Mouse (Mus musculus) midbrain, embryonic 10.5 days (tissue): ENCODE measurements around the gene B830017H08Rik. TPM values are rescaled to one million over a fixed set of nuclear protein-coding genes. Genes with fewer than 3 reads are reported as not detected.

Experiments used
- DNase-seq: peaks from one replicate; pipeline ENCODE4 v3.0.0-alpha.2; 2017; ENCODE audit warnings: low spot score
- H3K27ac ChIP-seq: fragments of 300-500 bp; sonication (generic); replicated peaks from 2 replicates; pipeline ENCODE4 v1.5.1; 2016; ENCODE audit warnings: mild to moderate bottlenecking
- H3K27me3 ChIP-seq: fragments of 300-500 bp; sonication (generic); 2 replicates; pipeline ENCODE4 v1.6.1; 2016; ENCODE audit warnings: low read depth, mild to moderate bottlenecking; ENCODE audit not compliant: poor library complexity, severe bottlenecking
- H3K36me3 ChIP-seq: fragments of 300-500 bp; sonication (generic); 2 replicates; pipeline ENCODE4 v1.6.1; 2016; ENCODE audit warnings: mild to moderate bottlenecking, moderate library complexity
- H3K4me1 ChIP-seq: fragments of 300-500 bp; sonication (generic); 2 replicates; pipeline ENCODE4 v1.6.1; 2016
- H3K4me3 ChIP-seq: fragments of 300-500 bp; sonication (generic); 2 replicates; pipeline ENCODE4 v1.5.1; 2016; ENCODE audit warnings: mild to moderate bottlenecking, moderate library complexity
- H3K9me3 ChIP-seq: fragments of 300-500 bp; sonication (generic); replicated peaks from 2 replicates; pipeline ENCODE4 v1.6.1; 2016; ENCODE audit warnings: mild to moderate bottlenecking
- WGBS: fragments of 180-500 bp; shearing (Covaris S2); methylation state at CpG from one replicate; pipeline ENCODE4 v1.1.7; 2016; 5-methylcytosine and 5-hydroxymethylcytosine counted together
- polyA plus RNA-seq: library from polyadenylated mRNA; unstranded; fragments of >200 nt; fragmentation: Nextera tagmentation; extraction: Ambion mirVana; gene quantifications from 2 replicates; pipeline ENCODE4 v1.2.1, GENCODE M21; 2016

Gene B830017H08Rik
- polyA plus RNA-seq, 1 experiment from 2014 or later, result not detected

DNA sequence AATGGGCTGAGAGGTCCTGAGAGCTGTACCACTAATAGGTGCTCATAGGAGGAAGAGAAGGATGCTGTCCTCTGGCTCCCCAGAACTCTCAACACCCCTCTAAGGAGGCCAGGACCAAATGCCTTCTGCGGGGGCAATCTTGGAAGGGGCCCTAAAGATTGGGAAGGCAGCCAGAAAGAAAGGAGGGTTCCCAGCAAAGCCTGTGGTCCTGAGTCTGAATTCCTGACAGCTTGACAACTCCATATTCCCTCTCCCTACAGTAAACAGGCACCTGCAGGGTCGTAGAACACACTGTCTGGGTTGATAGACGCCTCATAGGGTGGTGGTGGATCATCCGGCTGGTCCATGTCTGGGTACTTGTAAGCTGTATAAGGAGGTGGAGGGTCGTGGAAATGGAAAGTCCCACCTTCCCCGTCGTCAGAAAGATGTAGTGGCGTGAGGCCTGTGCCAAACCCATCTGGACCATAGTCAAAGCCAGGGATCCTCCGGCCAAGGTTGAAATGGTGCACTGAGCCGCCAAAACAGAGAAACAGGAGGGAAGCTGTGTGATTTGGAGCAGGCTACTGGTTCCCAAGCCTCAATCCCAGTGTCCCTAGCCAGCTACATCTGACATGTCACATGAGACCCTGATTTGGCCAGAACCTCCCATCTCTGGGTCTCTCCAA lies 10.9 kb downstream of the B830017H08Rik start:
- WGBS, result 91% methylated on average over 10 of the region's 10 CpGs
- peaks cover 91% of the 10 kb centered on the region for H3K36me3 ChIP-seq

DNA sequence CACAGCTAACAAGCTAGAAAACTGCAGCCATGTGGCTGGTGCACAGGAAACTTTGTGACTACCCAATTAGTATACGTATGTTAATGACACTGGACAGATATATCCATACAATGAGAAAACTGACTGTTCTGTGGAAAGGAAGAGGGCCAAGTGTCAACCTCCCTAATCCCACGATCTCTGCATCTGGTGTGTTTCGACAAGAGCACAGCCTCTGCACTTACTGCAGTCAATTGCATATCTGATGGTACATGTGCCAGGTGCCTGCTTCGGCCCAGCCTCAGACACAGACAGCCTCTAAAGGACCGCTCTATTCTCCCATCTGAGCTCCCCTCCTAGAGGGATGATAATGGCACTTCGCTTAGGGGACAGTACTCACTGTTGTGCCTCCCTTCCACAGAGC lies 15.5 kb downstream of the B830017H08Rik start:
- H3K4me3 ChIP-seq, result no peak overlapping the region
- H3K27me3 ChIP-seq, result no peaks in the 10 kb centered on the region
- H3K4me1 ChIP-seq, result no peaks in the 10 kb centered on the region
- H3K36me3 ChIP-seq, result peaks cover 98% of the 10 kb centered on the region
- no peak overlapping the region for H3K27ac ChIP-seq
- 88% methylated on average over 6 of the region's 6 CpGs for WGBS
- DNase-seq, result no peak
- no peaks in the 10 kb centered on the region for H3K9me3 ChIP-seq

More for the DNA sequence above, 10.9 kb downstream of the B830017H08Rik start:
- no peak for DNase-seq
- Histone ChIP-seq H3K4me3 (no peak overlapping the region), H3K27ac (no peak overlapping the region), H3K9me3 (no peaks in the 10 kb centered on the region), H3K27me3 (no peaks in the 10 kb centered on the region), H3K4me1 (no peaks in the 10 kb centered on the region)

DNA sequence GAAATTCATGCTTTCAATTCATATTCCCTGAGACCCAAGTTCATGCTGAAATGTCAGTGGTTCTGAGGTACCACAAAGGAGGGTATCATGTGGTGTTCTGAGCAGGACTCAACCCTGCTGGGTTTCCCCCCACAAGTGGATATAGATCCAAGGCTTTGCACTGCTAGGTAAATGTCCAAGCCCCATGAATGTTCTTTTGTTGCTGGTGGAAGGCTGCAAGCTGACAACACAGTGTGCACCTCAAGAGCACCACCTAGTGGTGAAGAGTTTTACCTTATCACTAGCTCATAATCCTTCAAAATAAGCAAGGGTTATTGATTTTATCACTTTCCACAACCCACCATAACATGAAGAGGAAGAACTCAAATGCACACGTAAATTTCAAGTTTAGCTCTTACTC lies 16.0 kb downstream of the B830017H08Rik start:
- H3K4me3 ChIP-seq, result no peak overlapping the region
- DNase-seq, result no peak
- no peaks in the 10 kb centered on the region for H3K27me3 ChIP-seq
- no peaks in the 10 kb centered on the region for H3K9me3 ChIP-seq
- H3K36me3 ChIP-seq, result peaks cover 98% of the 10 kb centered on the region
- H3K27ac ChIP-seq, result no peak overlapping the region
- WGBS, result 45% methylated on average over 1 of the region's 1 CpGs
- no peaks in the 10 kb centered on the region for H3K4me1 ChIP-seq

DNA sequence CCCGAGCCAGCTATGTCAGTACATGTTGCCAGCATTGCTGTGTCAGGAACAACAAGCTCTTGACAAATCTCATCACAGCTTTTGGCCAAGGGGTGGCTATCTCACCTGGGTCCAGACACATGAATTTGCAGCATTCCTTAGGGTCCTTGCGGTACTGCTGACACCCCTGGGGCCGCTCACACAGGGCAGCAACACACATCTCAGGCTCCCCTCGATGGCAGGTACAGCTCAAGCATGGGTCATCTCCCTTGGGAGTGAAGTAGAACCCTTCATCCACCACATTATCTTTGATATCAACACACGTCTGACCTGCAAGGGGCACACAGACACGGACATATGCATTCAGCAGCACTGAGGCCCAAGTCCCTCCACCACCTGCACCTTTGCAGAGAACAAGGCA lies 16.6 kb downstream of the B830017H08Rik start:
- no peak overlapping the region for H3K4me3 ChIP-seq
- DNase-seq, result no peak
- H3K36me3 ChIP-seq, result peaks cover 98% of the 10 kb centered on the region
- no peaks in the 10 kb centered on the region for H3K4me1 ChIP-seq
- H3K9me3 ChIP-seq, result no peaks in the 10 kb centered on the region
- 87% methylated on average over 6 of the region's 6 CpGs for WGBS
- no peak overlapping the region for H3K27ac ChIP-seq
- no peaks in the 10 kb centered on the region for H3K27me3 ChIP-seq

DNA sequence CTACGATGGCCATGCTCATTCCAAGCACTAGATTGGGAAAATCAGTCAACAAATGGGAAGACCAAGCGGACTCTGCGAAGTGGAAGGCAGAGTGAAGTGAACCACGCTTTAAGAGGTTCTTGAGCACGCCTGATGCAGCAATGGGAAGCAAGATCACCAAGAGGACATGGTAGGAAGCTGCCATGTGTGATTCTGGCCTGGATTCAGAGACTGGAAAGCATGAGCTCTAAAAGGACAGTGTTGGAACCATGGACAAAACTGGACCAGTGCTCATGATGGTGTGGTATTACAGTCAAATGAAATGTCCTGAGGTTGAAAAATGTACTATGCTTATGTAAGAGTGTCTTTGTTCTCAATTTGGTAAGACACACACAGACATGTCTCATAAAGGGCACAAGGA lies 18.4 kb downstream of the B830017H08Rik start:
- H3K27me3 ChIP-seq, result no peaks in the 10 kb centered on the region
- H3K9me3 ChIP-seq, result no peaks in the 10 kb centered on the region
- H3K4me3 ChIP-seq, result no peak overlapping the region
- no peaks in the 10 kb centered on the region for H3K4me1 ChIP-seq
- DNase-seq, result no peak
- no peak overlapping the region for H3K27ac ChIP-seq
- H3K36me3 ChIP-seq, result peaks cover 98% of the 10 kb centered on the region
- WGBS, result 96% methylated on average over 5 of the region's 5 CpGs

DNA sequence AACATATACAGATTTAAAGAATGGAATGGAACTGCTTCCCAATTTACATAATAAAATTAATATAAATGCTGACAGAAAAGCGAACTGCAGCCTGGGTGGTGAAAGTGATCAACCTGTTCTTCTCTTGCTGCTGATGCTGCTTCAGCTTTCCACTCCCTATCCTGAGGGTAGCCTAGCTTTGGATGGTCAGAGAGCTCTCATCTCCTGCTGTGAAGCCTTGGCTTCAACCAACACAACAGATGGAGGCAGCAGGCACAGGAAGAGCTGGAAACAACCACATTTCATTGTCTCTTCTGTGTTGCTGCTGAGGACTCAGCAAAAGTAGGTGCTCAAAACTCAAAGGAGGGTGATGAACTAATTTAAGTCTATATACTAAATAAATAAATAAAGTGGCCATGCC lies 18.9 kb downstream of the B830017H08Rik start:
- Histone ChIP-seq H3K4me3 (no peak overlapping the region), H3K27ac (no peak overlapping the region), H3K27me3 (no peaks in the 10 kb centered on the region), H3K4me1 (0 out of 2 replicates have a peak, but pooled peaks cover 3% of the 10 kb centered on the region), H3K9me3 (no peaks in the 10 kb centered on the region), H3K36me3 (peaks cover 98% of the 10 kb centered on the region)
- 100% methylated on average over 1 of the region's 1 CpGs for WGBS
- no peak for DNase-seq

DNA sequence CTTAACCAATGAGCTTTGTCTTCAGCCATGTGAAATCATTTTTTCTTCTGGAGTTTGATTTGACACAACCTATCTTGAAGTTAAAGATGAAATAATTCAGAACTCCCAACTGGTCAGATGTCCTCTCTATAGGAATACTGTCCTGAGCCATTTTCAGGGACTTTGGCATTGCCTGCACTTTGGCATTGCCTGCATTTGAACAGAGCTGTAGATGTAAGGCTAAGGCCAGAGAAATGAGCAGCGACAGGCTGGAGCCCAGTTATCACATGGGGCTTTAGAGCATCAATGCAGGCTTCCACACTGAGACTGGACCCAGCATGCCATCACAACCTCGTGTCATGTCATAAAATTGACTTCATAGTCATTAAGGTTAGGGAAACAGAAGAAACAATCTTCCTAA lies 20.3 kb downstream of the B830017H08Rik start:
- H3K27me3 ChIP-seq, result no peaks in the 10 kb centered on the region
- no peak overlapping the region for H3K27ac ChIP-seq
- H3K9me3 ChIP-seq, result no peaks in the 10 kb centered on the region
- peaks cover 98% of the 10 kb centered on the region for H3K36me3 ChIP-seq
- 0 out of 2 replicates have a peak, but pooled peaks cover 3% of the 10 kb centered on the region for H3K4me1 ChIP-seq
- WGBS, result 87% methylated on average over 2 of the region's 2 CpGs
- no peak overlapping the region for H3K4me3 ChIP-seq
- no peak for DNase-seq

DNA sequence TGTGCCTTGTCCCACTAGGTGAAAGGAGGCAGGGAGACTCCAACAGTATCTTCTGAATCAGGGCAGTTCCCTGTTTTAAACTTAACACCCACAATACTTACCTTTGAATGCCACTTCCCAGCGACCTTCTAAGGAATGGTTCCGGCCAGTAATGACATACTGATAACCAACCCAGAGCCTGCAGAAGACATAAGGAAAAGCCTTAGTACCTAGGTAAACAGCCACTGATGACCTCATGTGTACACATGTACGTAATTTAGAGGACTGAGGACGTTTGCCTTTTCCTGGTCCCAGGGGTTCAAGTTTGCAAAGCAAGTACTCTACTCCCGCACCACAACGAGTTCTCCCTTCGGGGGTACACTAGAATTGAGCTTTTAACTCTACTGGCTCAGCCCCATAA lies 24.2 kb downstream of the B830017H08Rik start:
- Histone ChIP-seq H3K27ac (no peak overlapping the region), H3K27me3 (no peaks in the 10 kb centered on the region), H3K36me3 (peaks cover 92% of the 10 kb centered on the region), H3K9me3 (no peaks in the 10 kb centered on the region), H3K4me3 (no peak overlapping the region), H3K4me1 (peaks cover 15% of the 10 kb centered on the region)
- no peak for DNase-seq
- WGBS, result 94% methylated on average over 7 of the region's 7 CpGs

DNA sequence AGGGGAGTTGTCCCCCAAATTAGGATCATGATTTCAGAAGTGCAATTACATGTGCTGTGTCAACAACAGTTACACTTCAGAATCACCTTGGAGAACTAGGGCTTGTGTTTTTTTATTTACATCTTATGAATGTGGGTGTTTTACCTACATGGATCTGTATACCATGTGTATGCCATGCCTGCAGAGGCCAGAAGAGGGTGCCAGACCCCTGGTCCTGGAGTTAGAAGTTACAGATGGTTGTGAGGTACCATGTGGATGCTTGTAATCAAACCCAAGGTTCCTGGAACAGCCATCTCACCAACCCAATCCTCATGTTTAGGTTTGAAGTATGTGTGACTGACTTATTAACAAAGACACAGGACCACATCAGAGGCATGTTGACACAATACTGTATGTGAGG lies 25.7 kb downstream of the B830017H08Rik start:
- no peak overlapping the region for H3K27ac ChIP-seq
- no peaks in the 10 kb centered on the region for H3K9me3 ChIP-seq
- DNase-seq, result no peak
- no peak overlapping the region for H3K4me3 ChIP-seq
- no peaks in the 10 kb centered on the region for H3K27me3 ChIP-seq
- peaks cover 26% of the 10 kb centered on the region for H3K4me1 ChIP-seq
- H3K36me3 ChIP-seq, result peaks cover 81% of the 10 kb centered on the region

DNA sequence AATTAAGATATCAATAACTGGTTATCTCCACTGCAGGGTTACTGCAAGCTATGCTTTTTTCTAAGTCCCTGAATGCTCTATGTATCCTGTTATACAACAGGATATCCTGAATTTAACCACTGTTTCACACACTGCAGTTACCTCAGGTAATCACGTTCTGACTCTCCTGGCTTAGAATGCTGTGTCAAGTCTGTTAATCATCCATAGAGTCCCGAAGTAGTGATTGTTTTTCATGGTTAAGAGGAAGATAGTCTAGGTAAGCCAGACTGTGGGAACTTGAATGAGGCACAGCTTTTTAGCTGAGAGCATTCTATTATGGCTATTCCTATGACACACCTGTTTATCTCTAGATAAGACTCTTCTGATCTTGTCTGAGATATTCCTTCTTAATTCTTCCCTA lies 32.4 kb downstream of the B830017H08Rik start:
- no peak overlapping the region for H3K4me3 ChIP-seq
- DNase-seq, result no peak
- no peaks in the 10 kb centered on the region for H3K27me3 ChIP-seq
- 97% methylated on average over 2 of the region's 2 CpGs for WGBS
- H3K9me3 ChIP-seq, result no peaks in the 10 kb centered on the region
- H3K4me1 ChIP-seq, result peaks cover 24% of the 10 kb centered on the region
- no peak overlapping the region for H3K27ac ChIP-seq
- H3K36me3 ChIP-seq, result peaks cover 70% of the 10 kb centered on the region

DNA sequence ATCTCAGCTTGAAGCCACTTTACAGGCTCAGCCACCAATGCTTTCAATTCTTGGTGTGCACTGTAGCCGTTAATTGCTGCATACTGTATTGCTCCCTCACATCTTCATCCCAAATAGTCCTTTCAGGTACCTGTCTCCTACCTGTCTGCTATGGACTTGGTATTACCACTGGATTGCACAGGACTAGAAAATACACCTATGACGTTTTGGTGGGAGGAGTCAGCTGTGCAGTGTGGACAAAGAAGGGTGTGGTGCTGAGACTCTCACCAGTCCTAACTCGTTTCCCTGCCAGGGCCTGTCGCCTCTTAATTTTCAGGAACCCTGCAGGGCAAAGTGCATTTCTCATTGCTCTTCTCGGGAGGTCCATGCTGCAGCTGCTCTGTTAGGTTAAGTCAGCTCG lies 32.8 kb downstream of the B830017H08Rik start:
- no peak overlapping the region for H3K4me3 ChIP-seq
- H3K4me1 ChIP-seq, result peaks cover 24% of the 10 kb centered on the region
- WGBS, result 82% methylated on average over 6 of the region's 6 CpGs
- H3K36me3 ChIP-seq, result peaks cover 70% of the 10 kb centered on the region
- H3K27me3 ChIP-seq, result no peaks in the 10 kb centered on the region
- no peak overlapping the region for H3K27ac ChIP-seq
- no peaks in the 10 kb centered on the region for H3K9me3 ChIP-seq
- no peak for DNase-seq

DNA sequence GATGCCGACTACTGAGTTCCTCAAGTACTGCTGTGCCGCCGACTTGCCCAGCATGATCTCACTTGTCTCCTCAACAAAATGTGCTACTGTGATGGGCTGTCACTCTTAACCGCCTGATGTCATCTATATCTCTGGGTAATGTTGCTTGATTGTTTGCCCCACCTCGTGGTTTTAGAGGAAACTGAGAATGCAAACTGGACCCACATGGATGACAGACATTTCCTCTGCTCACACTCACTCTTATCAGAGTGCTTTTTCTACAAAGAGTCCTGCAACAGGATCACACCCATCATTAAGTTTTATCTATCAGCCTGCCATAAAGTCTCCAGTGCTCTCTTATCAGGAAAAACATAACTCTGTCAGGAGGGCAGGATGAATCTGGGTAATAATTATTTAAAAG lies 38.3 kb downstream of the B830017H08Rik start:
- Histone ChIP-seq H3K4me1 (no peaks in the 10 kb centered on the region), H3K27me3 (no peaks in the 10 kb centered on the region), H3K27ac (no peak overlapping the region), H3K9me3 (no peaks in the 10 kb centered on the region), H3K4me3 (no peak overlapping the region), H3K36me3 (peaks cover 76% of the 10 kb centered on the region)
- DNase-seq, result no peak
- WGBS, result 89% methylated on average over 5 of the region's 5 CpGs

DNA sequence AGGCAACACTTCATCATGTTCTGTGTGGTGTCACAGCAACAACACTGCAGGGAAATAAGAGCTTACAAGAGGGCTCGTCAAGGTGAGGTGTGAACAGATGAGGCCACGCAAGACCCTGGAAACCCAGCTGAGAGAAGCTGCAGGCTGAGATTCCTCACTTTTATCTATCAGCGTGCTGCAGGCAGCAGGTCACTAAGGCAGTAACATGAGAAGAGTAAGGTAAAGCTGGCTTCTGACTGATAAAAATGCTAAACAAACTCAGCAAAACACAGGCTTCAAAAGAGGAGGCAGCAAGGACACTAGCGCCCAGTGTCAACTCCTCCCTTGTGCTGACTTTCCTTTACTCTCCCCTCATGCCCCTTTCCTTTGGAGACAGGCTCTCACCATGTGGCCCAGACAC lies 40.1 kb downstream of the B830017H08Rik start:
- H3K4me3 ChIP-seq, result no peak overlapping the region
- H3K4me1 ChIP-seq, result no peaks in the 10 kb centered on the region
- WGBS, result 78% methylated on average over 4 of the region's 4 CpGs
- peaks cover 74% of the 10 kb centered on the region for H3K36me3 ChIP-seq
- H3K27me3 ChIP-seq, result no peaks in the 10 kb centered on the region
- H3K27ac ChIP-seq, result no peak overlapping the region
- no peaks in the 10 kb centered on the region for H3K9me3 ChIP-seq
- DNase-seq, result no peak

DNA sequence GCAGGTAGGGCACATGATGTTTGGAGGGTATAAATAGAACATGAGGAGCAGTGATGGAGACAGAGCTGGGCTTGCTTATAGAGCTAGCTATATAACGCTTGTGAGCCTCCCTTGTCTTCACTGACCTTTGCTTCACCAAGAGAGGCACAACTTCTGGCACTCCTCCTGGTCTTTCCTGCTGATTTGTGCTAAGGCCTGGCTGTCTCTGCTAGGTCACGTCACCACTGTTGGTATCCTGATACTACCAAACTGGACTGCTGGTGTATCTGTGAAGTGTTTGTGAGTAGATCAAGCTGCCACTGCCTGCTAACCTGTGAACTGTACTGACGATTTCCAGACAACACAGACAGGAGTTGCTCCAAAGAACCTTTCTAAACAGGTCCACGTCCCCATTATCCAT lies 42.3 kb downstream of the B830017H08Rik start:
- no peak overlapping the region for H3K27ac ChIP-seq
- H3K9me3 ChIP-seq, result no peaks in the 10 kb centered on the region
- peaks cover 74% of the 10 kb centered on the region for H3K36me3 ChIP-seq
- DNase-seq, result no peak
- no peaks in the 10 kb centered on the region for H3K27me3 ChIP-seq
- H3K4me3 ChIP-seq, result no peak overlapping the region
- WGBS, result 88% methylated on average over 4 of the region's 4 CpGs
- H3K4me1 ChIP-seq, result no peaks in the 10 kb centered on the region
